Mouse (Mus musculus): Measurements from ENCODE around the gene Cacna1c. TPM values are rescaled to one million over a fixed set of nuclear protein-coding genes. Genes with fewer than 3 reads are reported as not detected.

The Cacna1c gene
- polyA plus RNA-seq, 1 experiment from 2014 or later = 0.64 TPM

DNA sequence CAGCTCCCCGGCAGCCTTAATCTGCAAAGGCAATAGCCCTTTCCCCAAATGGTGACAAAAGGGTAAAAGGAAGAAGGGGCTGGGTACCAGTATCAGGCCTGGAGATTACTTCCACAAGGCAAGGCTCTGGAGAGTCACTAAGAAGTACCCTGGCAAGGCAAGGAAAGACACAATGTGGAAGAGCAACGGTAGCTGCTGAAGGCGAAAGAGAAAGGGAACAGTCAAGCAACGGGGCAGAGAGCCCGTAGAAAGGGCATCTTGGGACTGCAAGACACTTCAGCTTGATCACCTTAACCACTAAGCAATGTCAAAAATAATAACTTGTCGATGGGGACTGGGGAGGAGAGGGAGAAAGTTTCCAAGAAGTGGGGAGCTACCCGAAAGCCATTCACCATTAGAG lies 89.5 kb downstream of the Cacna1c start:
- Histone ChIP-seq H3K4me1 (peaks cover 20% of the 10 kb centered on the region), H3K27ac (no peak overlapping the region), H3K9me3 (replicated peaks) (no peaks in the 10 kb centered on the region), H3K9ac (no peak overlapping the region), H3K4me2 (peak overlapping the region; percentile 89; the same call in 1 of the 2 replicates), H3K4me3 (no peak overlapping the region), H3K36me3 (no peaks in the 10 kb centered on the region), H3K27me3 (replicated peaks) (peaks cover 80% of the 10 kb centered on the region)
- ATAC-seq = no peak
- 17% methylated on average over 7 of the region's 7 CpGs for WGBS (ENCODE audit: insufficient replicate concordance)

DNA sequence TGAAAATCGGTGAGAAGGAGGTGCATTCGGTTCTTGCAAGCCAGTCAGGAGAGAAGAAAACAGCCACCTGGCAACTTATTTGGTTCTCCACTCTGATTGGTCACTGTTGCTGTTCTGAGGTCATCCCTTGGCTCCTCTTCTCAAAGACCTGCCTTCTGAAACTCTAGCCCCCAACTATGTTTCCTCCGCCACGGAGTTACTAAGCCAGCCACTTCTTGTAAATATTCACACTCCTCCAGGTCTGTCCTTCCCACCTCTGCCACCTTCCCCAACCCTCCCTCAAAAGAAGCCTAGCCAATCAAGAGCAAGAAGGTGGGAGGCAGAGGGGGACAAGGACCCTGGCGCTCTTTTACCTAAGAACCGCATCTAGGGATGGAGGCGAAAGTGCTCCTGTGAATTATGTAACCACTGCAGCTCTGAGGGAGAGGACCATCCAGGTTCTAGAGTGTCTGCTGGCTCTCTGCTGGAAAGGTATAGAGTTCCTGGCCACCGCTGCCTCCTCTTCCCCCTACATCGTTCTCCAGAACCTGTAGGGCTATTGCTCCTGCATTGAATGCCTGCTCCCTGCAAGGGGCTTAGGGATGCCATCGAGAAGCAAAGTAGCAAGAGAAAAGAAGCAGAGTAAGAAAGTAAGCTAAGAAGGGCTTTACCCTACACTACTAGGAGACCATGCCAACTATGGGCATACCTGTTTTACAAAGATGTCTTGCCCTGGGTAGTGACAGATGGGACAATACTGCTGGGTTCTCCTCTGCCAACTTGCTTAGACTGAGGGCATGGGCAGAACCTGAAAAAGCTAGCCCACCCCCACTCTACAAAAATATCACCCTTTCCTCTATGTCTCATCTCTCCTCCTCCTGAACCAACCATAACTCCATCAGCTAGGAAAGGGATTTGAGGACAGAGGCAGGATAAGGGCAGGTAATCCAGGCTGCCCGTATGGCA lies 90.3 kb downstream of the Cacna1c start:
- H3K27me3 ChIP-seq (replicated peaks) = peaks cover 73% of the 10 kb centered on the region
- H3K36me3 ChIP-seq = no peaks in the 10 kb centered on the region
- no peak overlapping the region for H3K4me2 ChIP-seq
- no peak overlapping the region for H3K9ac ChIP-seq
- no peak overlapping the region for H3K27ac ChIP-seq
- no peak overlapping the region for H3K4me3 ChIP-seq
- ATAC-seq = no peak
- H3K4me1 ChIP-seq = peaks cover 20% of the 10 kb centered on the region
- WGBS (ENCODE audit: insufficient replicate concordance) = 17% methylated on average over 11 of the region's 11 CpGs
- no peaks in the 10 kb centered on the region for H3K9me3 ChIP-seq (replicated peaks)

DNA sequence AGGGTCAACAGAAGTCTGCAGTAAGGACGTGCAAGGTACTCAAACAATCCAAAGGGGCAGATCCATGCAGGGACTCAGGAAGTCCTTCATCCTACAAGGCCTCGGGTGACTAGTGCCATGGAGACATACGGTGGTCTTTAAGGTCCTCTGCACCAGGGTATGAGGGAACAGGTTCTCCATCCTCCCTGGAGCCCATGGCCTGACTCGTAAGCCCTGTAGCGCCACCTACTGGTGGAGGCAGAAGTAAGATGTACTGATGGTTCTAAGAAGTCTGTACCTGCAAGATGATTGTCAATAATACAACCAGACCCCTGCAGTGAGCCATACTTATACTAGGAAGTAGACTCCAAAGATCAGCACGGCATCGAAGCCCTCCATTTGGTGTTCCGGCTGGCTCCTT lies 92.0 kb downstream of the Cacna1c start:
- WGBS (ENCODE audit: insufficient replicate concordance) = 30% methylated on average over 8 of the region's 8 CpGs
- ATAC-seq = no peak
- no peaks in the 10 kb centered on the region for H3K36me3 ChIP-seq
- peaks cover 20% of the 10 kb centered on the region for H3K4me1 ChIP-seq
- H3K27ac ChIP-seq = no peak overlapping the region
- no peak overlapping the region for H3K4me2 ChIP-seq
- peaks cover 57% of the 10 kb centered on the region for H3K27me3 ChIP-seq (replicated peaks)
- H3K9me3 ChIP-seq (replicated peaks) = no peaks in the 10 kb centered on the region
- no peak overlapping the region for H3K9ac ChIP-seq
- H3K4me3 ChIP-seq = no peak overlapping the region

DNA sequence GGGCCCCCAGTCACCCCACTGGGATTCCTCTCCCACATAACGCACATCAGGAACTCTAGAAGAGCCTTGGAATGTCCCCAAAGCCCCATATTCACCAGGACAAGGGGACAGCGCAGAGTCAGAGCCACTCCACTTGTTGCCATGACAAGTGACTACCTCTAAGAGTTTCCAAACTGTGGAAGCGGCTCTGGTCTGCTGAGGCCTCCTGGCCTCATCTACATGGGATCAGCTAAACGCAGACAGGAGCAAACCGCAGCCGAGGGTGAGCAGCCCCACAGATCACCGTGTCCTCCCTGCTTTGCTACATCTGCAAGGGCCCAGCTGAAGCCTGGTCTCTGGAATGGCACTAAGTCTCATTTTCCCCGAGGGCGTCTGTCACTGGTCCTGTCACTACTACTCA lies 93.3 kb downstream of the Cacna1c start:
- H3K4me1 ChIP-seq = peaks cover 9% of the 10 kb centered on the region
- no peak overlapping the region for H3K4me2 ChIP-seq
- H3K9me3 ChIP-seq (replicated peaks) = no peaks in the 10 kb centered on the region
- H3K27me3 ChIP-seq (replicated peaks) = peaks cover 44% of the 10 kb centered on the region
- no peak overlapping the region for H3K27ac ChIP-seq
- H3K36me3 ChIP-seq = no peaks in the 10 kb centered on the region
- no peak overlapping the region for H3K4me3 ChIP-seq
- H3K9ac ChIP-seq = no peak overlapping the region
- WGBS (ENCODE audit: insufficient replicate concordance) = 78% methylated on average over 9 of the region's 9 CpGs
- no peak for ATAC-seq

DNA sequence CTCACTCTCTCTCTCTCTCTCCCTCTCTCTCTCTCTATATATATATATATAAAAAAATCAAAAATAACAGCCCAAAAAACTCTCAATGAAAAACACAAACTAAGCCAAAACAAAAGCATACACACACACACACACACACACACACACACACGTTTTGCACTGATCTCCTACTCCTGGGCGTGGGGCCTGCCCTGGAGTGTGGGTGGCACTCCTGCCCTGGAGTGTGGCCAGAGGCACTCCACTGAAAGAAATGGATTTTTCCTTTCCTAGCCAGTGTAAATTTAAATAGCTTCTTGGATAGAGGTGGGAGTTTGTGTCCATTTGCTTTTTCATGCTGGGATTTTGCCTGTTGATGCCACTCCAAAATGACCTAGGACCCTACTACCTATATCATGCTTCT lies 96.9 kb downstream of the Cacna1c start:
- H3K27me3 ChIP-seq (replicated peaks) = peaks cover 29% of the 10 kb centered on the region; the same call in 1 of the 2 replicates
- H3K4me2 ChIP-seq = no peak overlapping the region
- H3K9ac ChIP-seq = no peak overlapping the region
- no peaks in the 10 kb centered on the region for H3K36me3 ChIP-seq
- H3K27ac ChIP-seq = no peak overlapping the region
- 54% methylated on average over 2 of the region's 2 CpGs for WGBS (ENCODE audit: insufficient replicate concordance)
- H3K9me3 ChIP-seq (replicated peaks) = no peaks in the 10 kb centered on the region
- no peak overlapping the region for H3K4me3 ChIP-seq
- no peaks in the 10 kb centered on the region for H3K4me1 ChIP-seq
- ATAC-seq = no peak

DNA sequence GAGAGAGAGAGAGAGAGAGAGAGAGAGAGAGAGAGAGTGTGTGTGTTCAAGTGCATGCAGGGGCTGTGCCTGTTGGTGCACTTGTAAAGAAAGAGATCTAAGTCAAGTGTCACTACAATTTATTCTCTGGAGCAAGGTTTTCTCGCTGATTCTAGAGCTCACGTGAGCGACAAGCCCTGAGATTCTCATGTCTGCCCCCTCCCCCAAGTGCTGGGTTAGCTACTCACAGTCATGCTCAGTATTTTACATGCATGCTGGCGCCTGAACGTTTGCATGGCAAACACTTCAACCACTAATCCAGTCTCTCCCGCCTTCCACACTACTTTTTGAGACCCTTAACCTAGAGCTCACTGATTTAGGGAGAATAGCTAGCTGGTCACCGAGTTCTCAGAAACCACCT lies 99.7 kb downstream of the Cacna1c start:
- Histone ChIP-seq H3K27ac (no peak overlapping the region), H3K36me3 (no peaks in the 10 kb centered on the region), H3K27me3 (replicated peaks) (peaks cover 23% of the 10 kb centered on the region; the same call in 1 of the 2 replicates), H3K9me3 (replicated peaks) (no peaks in the 10 kb centered on the region), H3K4me2 (no peak overlapping the region), H3K4me1 (no peaks in the 10 kb centered on the region), H3K4me3 (no peak overlapping the region), H3K9ac (no peak overlapping the region)
- WGBS (ENCODE audit: insufficient replicate concordance) = 55% methylated on average over 7 of the region's 7 CpGs
- no peak for ATAC-seq

DNA sequence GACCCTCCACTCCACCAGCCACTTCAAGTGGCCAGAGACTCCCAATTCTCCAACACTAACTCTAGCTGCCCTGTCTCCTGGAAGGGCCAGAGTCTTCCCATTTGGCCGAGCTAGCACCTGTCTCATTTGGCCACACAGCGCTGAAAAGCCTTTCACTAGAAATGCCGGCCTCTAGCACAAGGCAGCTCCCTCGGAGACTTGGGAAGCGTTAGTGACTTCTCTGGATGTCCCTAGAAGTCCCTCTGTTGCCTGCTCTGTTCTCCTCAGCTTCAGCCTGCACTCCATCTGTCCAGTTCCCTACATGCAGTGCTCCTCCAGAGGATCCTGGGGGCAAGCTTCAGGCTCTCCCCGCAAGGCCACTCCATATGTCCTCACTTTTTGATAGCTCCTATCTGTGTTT lies 101.1 kb downstream of the Cacna1c start:
- H3K4me3 ChIP-seq = no peak overlapping the region
- H3K36me3 ChIP-seq = no peaks in the 10 kb centered on the region
- H3K9ac ChIP-seq = no peak overlapping the region
- H3K27ac ChIP-seq = no peak overlapping the region
- ATAC-seq = no peak
- H3K9me3 ChIP-seq (replicated peaks) = no peaks in the 10 kb centered on the region
- H3K4me2 ChIP-seq = no peak overlapping the region
- H3K4me1 ChIP-seq = no peaks in the 10 kb centered on the region
- WGBS (ENCODE audit: insufficient replicate concordance) = 67% methylated on average over 6 of the region's 6 CpGs
- peaks cover 23% of the 10 kb centered on the region; the same call in 1 of the 2 replicates for H3K27me3 ChIP-seq (replicated peaks)

DNA sequence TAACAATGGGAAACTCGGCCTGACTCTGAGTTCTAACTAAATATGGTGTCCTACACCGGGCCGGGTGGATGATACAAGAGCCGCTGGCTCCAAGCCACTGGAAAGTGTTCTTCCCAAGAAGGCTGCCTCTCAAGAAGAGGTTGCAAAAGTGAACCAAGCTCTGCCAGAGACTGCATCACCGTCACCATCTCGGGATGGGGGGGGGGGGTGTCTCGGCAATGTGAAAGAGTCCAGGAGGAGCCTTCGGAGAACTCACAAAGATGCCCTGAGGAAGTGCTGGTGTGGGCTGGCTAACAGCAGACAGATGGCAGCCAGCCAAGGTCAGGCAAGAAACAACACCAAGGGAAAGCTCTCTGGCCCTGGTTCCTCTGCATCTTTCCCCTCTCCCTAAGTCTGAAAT lies 107.0 kb downstream of the Cacna1c start:
- Histone ChIP-seq H3K36me3 (no peaks in the 10 kb centered on the region), H3K4me2 (no peak overlapping the region), H3K4me1 (no peaks in the 10 kb centered on the region), H3K9ac (no peak overlapping the region), H3K9me3 (replicated peaks) (no peaks in the 10 kb centered on the region), H3K4me3 (no peak overlapping the region), H3K27ac (no peak overlapping the region), H3K27me3 (replicated peaks) (peaks cover 7% of the 10 kb centered on the region; the same call in 1 of the 2 replicates)
- ATAC-seq = no peak
- WGBS (ENCODE audit: insufficient replicate concordance) = 78% methylated on average over 7 of the region's 8 CpGs

DNA sequence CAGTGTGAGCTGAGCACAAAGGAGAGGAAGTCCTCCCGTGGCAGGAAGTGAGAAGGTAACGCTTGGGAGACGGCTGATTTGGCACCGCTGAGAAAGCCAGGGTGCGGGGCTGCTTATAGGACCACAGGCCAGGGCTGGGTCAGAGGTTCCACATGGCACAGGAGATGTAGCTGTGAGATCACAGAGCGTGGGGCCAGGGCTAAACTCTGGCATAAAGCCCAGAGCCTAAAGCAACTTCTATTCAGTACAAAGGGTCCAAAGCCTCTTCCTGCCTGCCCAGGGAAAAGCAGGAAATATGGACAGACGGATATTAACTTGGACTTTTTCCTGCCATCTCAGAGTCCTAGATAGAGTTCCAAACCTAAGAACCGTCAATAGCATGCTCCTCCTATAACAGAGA lies 107.8 kb downstream of the Cacna1c start:
- Histone ChIP-seq H3K9me3 (replicated peaks) (no peaks in the 10 kb centered on the region), H3K4me1 (no peaks in the 10 kb centered on the region), H3K4me2 (no peak overlapping the region), H3K9ac (no peak overlapping the region), H3K36me3 (no peaks in the 10 kb centered on the region), H3K27me3 (replicated peaks) (peaks cover 13% of the 10 kb centered on the region; the same call in 1 of the 2 replicates), H3K27ac (no peak overlapping the region), H3K4me3 (no peak overlapping the region)
- WGBS (ENCODE audit: insufficient replicate concordance) = 38% methylated on average over 8 of the region's 8 CpGs
- ATAC-seq = no peak

DNA sequence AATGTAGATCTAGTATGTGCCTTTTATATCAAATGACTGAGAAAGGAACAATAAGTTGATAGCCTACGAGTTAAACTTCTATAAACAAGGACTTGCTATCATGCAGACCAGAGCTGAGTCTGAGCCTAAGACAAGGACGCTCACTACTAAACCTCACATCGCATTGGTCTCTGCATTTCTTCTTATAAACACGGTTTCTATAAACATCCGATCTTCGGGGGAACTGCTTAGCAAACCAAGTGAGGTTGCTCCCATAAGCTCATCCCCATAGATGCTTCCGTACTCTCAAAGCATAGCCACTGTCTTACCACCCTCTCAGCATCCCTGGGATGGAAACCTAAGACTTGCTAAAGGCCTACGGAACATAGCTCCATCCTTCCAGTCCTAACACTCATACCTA lies 108.3 kb downstream of the Cacna1c start:
- Histone ChIP-seq H3K4me2 (no peak overlapping the region), H3K9ac (no peak overlapping the region), H3K4me1 (no peaks in the 10 kb centered on the region), H3K9me3 (replicated peaks) (no peaks in the 10 kb centered on the region), H3K36me3 (no peaks in the 10 kb centered on the region), H3K27ac (no peak overlapping the region), H3K4me3 (no peak overlapping the region), H3K27me3 (replicated peaks) (peaks cover 18% of the 10 kb centered on the region; the same call in 1 of the 2 replicates)
- ATAC-seq = no peak
- 78% methylated on average over 8 of the region's 8 CpGs for WGBS (ENCODE audit: insufficient replicate concordance)

DNA sequence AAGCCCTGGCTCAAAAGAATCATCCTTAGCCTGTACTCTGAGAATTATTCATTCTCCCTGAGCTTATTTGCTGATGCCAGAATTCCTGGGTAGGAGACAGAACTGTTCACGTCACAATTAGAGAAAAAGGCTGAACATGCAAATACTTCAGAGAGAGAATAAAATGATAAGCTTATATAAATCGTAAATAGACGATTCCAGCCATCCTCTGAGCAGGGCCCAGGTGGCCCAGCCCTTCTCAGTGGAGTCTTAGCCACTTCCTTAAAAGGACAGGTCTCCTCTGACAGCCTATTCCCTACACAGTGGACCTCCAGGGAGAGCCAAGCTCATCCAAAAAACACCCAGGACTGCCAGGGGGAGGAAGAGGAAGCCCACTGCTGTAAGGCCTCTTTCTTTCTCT lies 110.4 kb downstream of the Cacna1c start:
- Histone ChIP-seq H3K4me1 (no peaks in the 10 kb centered on the region), H3K9ac (no peak overlapping the region), H3K4me3 (no peak overlapping the region), H3K4me2 (no peak overlapping the region), H3K36me3 (no peaks in the 10 kb centered on the region), H3K27me3 (replicated peaks) (peaks cover 18% of the 10 kb centered on the region; the same call in 1 of the 2 replicates), H3K27ac (no peak overlapping the region), H3K9me3 (replicated peaks) (no peaks in the 10 kb centered on the region)
- no peak for ATAC-seq
- 62% methylated on average over 3 of the region's 3 CpGs for WGBS (ENCODE audit: insufficient replicate concordance)

DNA sequence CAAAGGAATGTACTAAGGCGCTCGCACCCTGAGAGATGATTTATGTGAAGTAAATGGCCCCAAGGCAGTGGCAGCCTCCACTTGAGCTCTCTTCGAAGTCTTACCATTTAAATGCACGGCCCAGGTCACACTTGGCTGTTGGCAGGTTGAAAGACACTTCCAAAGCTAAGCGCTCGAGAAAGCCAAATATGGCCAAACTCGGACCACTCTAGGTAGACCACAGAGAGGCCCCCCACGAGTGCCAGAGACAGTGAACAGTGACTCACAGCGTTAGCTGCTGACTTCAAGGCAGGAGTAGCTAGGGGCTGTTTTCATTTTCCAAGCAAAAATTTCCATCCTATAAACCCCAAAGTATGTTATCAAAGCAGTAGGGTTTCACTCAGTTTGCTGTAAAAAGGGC lies 111.7 kb downstream of the Cacna1c start:
- Histone ChIP-seq H3K9me3 (replicated peaks) (no peaks in the 10 kb centered on the region), H3K4me3 (no peak overlapping the region), H3K4me1 (no peaks in the 10 kb centered on the region), H3K9ac (no peak overlapping the region), H3K27ac (no peak overlapping the region), H3K36me3 (no peaks in the 10 kb centered on the region), H3K27me3 (replicated peaks) (peaks cover 18% of the 10 kb centered on the region; the same call in 1 of the 2 replicates), H3K4me2 (no peak overlapping the region)
- no peak for ATAC-seq
- 69% methylated on average over 9 of the region's 9 CpGs for WGBS (ENCODE audit: insufficient replicate concordance)

All from liver, embryonic 12.5 days (tissue).